Mouse (Mus musculus): ENCODE measurements around the gene Prnp. TPM values are rescaled to one million over a fixed set of nuclear protein-coding genes. Genes with fewer than 3 reads are reported as not detected.
A peak's percentile ranks its signal among the peaks of the same experiment; 100 is the strongest.

Prnp gene
- polyA plus RNA-seq, 1 experiment = 43.8 TPM

DNA sequence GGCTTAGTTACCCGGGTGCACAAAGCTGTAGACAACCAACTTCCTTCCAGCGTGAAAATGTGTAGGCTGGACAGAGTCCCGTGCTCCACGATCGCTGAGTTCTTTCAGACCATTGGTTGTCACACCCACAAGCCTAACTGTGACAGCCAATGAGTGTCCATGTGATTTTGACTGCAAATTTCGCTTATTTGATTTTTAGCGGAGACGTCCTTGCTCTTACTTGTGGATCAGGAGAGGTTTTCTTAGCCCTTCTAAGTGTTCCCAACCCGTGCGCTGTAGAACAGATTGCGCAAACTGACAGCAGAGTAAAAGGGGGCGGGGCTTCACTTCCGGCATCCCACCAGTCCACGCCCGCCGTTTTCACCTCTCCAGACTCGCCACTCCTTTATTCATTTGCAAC lies 45.5 kb downstream of the Prnp start:
- H3K27ac ChIP-seq (ENCODE audit: control insufficient read depth, insufficient read depth, low read length) = no peak overlapping the region
- WGBS = 13% methylated on average over 17 of the region's 17 CpGs

DNA sequence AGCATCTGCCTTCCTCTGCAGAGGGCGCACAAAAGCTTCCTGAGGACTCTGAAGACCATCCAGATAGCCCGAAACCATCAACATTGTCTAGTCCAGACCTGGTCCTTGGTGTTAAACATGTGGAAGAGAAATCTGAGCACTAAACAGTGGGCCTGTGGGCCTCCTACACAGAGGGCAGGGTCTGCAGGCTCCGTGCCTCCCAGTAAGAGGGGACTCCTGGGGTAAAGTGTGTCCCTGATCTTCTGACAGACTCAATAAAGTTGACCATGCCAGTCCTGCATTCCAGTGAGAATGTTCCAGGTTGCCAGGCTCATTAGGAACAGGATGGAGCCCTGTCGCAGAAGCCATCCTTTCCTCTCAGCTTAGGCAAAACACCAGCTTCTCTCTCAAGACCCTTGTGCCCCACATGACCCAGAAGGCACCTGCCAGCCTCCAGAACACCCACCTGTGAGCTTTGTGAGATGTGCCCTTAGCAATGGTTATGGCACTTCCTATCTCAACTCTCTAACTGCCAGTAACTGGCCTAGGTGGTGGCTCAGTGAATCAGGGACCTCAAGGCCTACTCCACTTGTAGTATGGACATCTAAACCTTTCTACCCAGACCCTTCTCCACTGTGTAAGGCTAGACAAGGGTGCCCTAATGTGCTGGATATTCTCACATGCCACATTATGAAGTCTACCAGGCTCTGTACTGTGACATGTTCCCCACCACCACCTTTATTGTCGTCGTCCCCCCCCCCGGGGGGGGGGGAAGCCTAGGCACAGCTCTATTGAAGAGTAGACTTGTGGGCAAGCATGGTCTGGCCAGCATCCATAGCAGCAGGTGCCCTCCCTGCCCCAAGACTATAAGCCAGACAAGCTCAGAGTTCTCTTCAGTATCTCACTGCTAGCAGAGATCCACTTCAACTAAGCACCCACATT lies 46.9 kb downstream of the Prnp start:
- 94% methylated on average over 7 of the region's 7 CpGs for WGBS
- Histone ChIP-seq H3K27me3 (ENCODE audit: control insufficient read depth, insufficient read depth, low read length) (peaks cover 3% of the 10 kb centered on the region; the same call in 1 of the 2 replicates), H3K4me3 (ENCODE audit: control insufficient read depth, insufficient read depth, low read length) (no peak overlapping the region), H3K36me3 (ENCODE audit: control insufficient read depth, insufficient read depth, low read length) (no peaks in the 10 kb centered on the region), H3K27ac (ENCODE audit: control insufficient read depth, insufficient read depth, low read length) (no peak overlapping the region), H3K4me1 (replicated peaks; ENCODE audit: control insufficient read depth, insufficient read depth, low read length) (no peaks in the 10 kb centered on the region)
- TF ChIP-seq POLR2A (IDR thresholded peaks at IDR 0.05; ENCODE audit: control insufficient read depth, extremely low read depth, insufficient read depth, low read length, poor library complexity) = no peak
- no peak for TF ChIP-seq CTCF (IDR thresholded peaks at IDR 0.05; ENCODE audit: borderline replicate concordance, control insufficient read depth, extremely low read depth, insufficient read depth, low read length, poor library complexity)
- no peak for DNase-seq

More for the DNA sequence above, 45.5 kb downstream of the Prnp start:
- Histone ChIP-seq H3K4me1 (replicated peaks; ENCODE audit: control insufficient read depth, insufficient read depth, low read length) (peaks cover 6% of the 10 kb centered on the region; the same call in 1 of the 2 replicates), H3K4me3 (ENCODE audit: control insufficient read depth, insufficient read depth, low read length) (peak overlapping the region; percentile 2; the same call in 1 of the 2 replicates), H3K36me3 (ENCODE audit: control insufficient read depth, insufficient read depth, low read length) (no peaks in the 10 kb centered on the region), H3K27me3 (ENCODE audit: control insufficient read depth, insufficient read depth, low read length) (peaks cover 3% of the 10 kb centered on the region; the same call in 1 of the 2 replicates)
- DNase-seq = peak; percentile 60
- no peak for TF ChIP-seq POLR2A (IDR thresholded peaks at IDR 0.05; ENCODE audit: control insufficient read depth, extremely low read depth, insufficient read depth, low read length, poor library complexity)
- TF ChIP-seq CTCF (IDR thresholded peaks at IDR 0.05; ENCODE audit: borderline replicate concordance, control insufficient read depth, extremely low read depth, insufficient read depth, low read length, poor library complexity) = no peak

DNA sequence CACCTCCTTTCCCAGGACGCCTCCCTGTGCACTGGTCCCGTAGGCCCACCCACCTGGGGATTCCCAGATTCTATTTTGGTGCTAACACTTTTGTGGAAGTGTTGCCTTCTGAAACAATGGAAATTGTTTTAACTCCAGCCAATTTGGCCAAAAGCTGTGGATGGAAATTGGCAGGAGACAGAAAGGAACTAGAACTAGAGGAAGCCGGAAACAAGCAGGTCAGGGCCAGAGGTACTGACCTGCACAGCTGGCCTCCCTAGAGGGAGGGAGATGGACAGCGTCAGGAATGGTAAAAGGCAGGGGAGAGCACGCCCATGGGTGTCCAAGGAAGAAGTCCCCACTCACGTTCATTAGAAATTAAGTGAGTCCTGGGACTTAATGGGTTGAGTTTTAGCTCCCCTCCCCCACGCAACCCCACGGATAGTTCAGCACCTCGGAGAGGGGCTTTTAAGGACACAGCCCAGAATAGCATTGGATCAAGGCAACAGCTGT lies 48.0 kb downstream of the Prnp start:
- no peak for DNase-seq
- no peak overlapping the region for H3K27ac ChIP-seq (ENCODE audit: control insufficient read depth, insufficient read depth, low read length)
- H3K27me3 ChIP-seq (ENCODE audit: control insufficient read depth, insufficient read depth, low read length) = peaks cover 3% of the 10 kb centered on the region; the same call in 1 of the 2 replicates
- H3K4me3 ChIP-seq (ENCODE audit: control insufficient read depth, insufficient read depth, low read length) = no peak overlapping the region
- no peaks in the 10 kb centered on the region for H3K36me3 ChIP-seq (ENCODE audit: control insufficient read depth, insufficient read depth, low read length)
- TF ChIP-seq CTCF (IDR thresholded peaks at IDR 0.05; ENCODE audit: borderline replicate concordance, control insufficient read depth, extremely low read depth, insufficient read depth, low read length, poor library complexity) = no peak
- no peak for TF ChIP-seq POLR2A (IDR thresholded peaks at IDR 0.05; ENCODE audit: control insufficient read depth, extremely low read depth, insufficient read depth, low read length, poor library complexity)
- 74% methylated on average over 9 of the region's 9 CpGs for WGBS
- no peaks in the 10 kb centered on the region for H3K4me1 ChIP-seq (replicated peaks; ENCODE audit: control insufficient read depth, insufficient read depth, low read length)

DNA sequence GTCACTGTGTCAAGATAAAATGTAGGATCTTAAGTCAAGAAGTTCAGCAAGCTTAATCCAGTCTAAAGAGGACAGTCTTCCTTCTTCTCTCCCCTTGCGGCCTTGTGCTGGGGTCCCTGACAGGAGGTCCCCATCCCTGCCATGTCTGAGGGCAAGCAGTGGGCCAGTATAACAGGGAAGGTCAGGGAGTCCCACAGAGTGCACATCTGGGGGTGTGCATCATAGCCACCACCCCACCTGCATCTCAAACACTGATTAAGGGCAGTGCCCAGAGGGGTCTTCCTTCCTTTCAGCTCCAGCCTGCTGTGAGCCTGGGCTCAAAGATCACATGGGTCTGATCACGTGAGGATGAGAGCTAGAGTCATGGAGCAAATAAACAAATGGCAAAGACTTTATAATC lies 51.9 kb downstream of the Prnp start:
- Histone ChIP-seq H3K4me3 (ENCODE audit: control insufficient read depth, insufficient read depth, low read length) (no peak overlapping the region), H3K27me3 (ENCODE audit: control insufficient read depth, insufficient read depth, low read length) (no peaks in the 10 kb centered on the region), H3K4me1 (replicated peaks; ENCODE audit: control insufficient read depth, insufficient read depth, low read length) (no peaks in the 10 kb centered on the region), H3K36me3 (ENCODE audit: control insufficient read depth, insufficient read depth, low read length) (no peaks in the 10 kb centered on the region), H3K27ac (ENCODE audit: control insufficient read depth, insufficient read depth, low read length) (no peak overlapping the region)
- no peak for DNase-seq
- WGBS = 92% methylated on average over 2 of the region's 2 CpGs
- TF ChIP-seq POLR2A (IDR thresholded peaks at IDR 0.05; ENCODE audit: control insufficient read depth, extremely low read depth, insufficient read depth, low read length, poor library complexity) (no peak), CTCF (IDR thresholded peaks at IDR 0.05; ENCODE audit: borderline replicate concordance, control insufficient read depth, extremely low read depth, insufficient read depth, low read length, poor library complexity) (no peak)

DNA sequence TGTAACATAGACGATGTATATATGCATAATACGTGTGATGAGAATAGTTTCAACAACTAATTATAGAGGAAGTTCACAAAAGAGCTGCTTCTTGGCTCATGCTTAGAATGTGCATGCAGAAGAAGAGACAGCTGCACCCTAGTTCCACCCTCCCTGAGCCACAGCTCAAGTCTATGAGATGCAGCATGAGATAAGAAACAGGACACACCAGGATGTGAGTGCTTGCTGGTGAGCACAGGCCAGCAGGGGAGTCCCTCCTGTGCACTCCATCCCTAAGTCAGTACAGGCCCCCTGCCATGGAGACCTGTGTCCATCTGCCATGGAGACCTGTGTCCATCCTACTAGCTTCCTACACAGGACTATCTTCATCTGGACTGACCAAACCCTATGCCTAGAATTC lies 60.9 kb downstream of the Prnp start:
- Histone ChIP-seq H3K4me3 (ENCODE audit: control insufficient read depth, insufficient read depth, low read length) (no peak overlapping the region), H3K27me3 (ENCODE audit: control insufficient read depth, insufficient read depth, low read length) (no peaks in the 10 kb centered on the region), H3K27ac (ENCODE audit: control insufficient read depth, insufficient read depth, low read length) (no peak overlapping the region), H3K36me3 (ENCODE audit: control insufficient read depth, insufficient read depth, low read length) (no peaks in the 10 kb centered on the region), H3K4me1 (replicated peaks; ENCODE audit: control insufficient read depth, insufficient read depth, low read length) (peaks cover 6% of the 10 kb centered on the region)
- WGBS = 46% methylated on average over 2 of the region's 2 CpGs
- TF ChIP-seq POLR2A (IDR thresholded peaks at IDR 0.05; ENCODE audit: control insufficient read depth, extremely low read depth, insufficient read depth, low read length, poor library complexity) (no peak), CTCF (IDR thresholded peaks at IDR 0.05; ENCODE audit: borderline replicate concordance, control insufficient read depth, extremely low read depth, insufficient read depth, low read length, poor library complexity) (no peak)
- DNase-seq = no peak

DNA sequence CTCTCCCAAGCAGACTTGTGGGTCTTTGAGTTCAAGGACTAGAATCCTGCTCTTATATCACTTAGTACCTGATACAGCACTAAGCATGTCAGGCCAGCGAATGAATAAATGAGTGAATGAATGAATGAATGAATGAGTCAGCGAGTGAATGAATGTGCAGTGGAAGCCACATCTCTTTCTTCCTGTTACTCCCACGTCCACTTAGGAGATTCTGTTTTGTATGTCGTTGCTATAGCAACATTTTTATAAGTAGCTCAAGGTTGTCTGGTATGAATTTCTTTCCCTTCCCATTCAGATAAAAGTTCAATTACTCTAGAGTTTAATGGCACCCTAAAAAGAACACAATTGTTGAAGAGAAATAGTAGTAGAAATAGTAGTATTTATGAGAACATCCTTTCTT lies 61.4 kb downstream of the Prnp start:
- Histone ChIP-seq H3K27me3 (ENCODE audit: control insufficient read depth, insufficient read depth, low read length) (no peaks in the 10 kb centered on the region), H3K36me3 (ENCODE audit: control insufficient read depth, insufficient read depth, low read length) (no peaks in the 10 kb centered on the region), H3K4me1 (replicated peaks; ENCODE audit: control insufficient read depth, insufficient read depth, low read length) (peaks cover 6% of the 10 kb centered on the region), H3K27ac (ENCODE audit: control insufficient read depth, insufficient read depth, low read length) (no peak overlapping the region), H3K4me3 (ENCODE audit: control insufficient read depth, insufficient read depth, low read length) (no peak overlapping the region)
- WGBS = 78% methylated on average over 4 of the region's 4 CpGs
- DNase-seq = no peak
- no peak for TF ChIP-seq POLR2A (IDR thresholded peaks at IDR 0.05; ENCODE audit: control insufficient read depth, extremely low read depth, insufficient read depth, low read length, poor library complexity)
- no peak for TF ChIP-seq CTCF (IDR thresholded peaks at IDR 0.05; ENCODE audit: borderline replicate concordance, control insufficient read depth, extremely low read depth, insufficient read depth, low read length, poor library complexity)
